Mouse (Mus musculus): ENCODE results near the gene Invs. TPM values are rescaled to one million over a fixed set of nuclear protein-coding genes. Genes with fewer than 3 reads are reported as not detected.

Gene Invs
- 7.1 TPM for polyA plus RNA-seq (2015; fragmentation: Illumina TruSeq; extraction: RNeasy Lipid Tissue Mini Kit (QIAGEN cat#74804); ENCODE audit: low read depth, low replicate concordance)

DNA sequence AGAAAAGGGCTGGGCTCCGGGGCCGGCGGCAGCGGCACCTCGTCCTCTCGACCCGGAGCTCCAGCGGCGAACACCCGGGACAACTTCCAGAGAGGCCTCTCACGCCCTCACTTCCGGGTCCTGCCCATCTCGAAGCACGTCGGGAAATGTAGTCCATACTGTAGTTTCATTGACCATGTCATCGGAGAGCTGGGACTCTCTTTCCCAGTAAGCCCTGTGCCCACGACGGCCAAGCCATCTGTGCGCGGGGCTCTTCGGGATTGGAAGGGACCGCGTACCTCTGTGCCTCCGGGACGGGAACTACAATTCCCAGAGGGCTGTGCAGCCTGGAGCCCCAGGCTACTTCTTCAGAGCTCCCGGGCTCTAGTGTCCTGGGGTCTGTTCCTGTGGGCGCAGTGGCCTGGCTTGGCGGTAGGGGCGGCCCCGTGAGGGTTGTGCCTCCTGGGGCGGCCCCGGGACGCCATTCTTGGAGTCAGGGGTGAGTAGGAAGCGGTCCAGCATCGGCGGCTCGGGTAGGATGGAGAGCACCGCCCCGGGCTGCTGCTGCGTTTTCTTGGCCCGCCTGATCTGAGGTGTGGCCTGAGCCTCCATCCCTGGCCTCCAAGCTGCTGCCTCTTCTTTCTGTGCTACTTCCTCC lies at the start of gene Invs, which contains the start of gene Erp44:
Gene Invs, plus strand, starts transcription at position 263 of the 637 bp plus-strand sequence.
Gene Erp44, minus strand, starts transcription at position 61 of the 637 bp plus-strand sequence.

GRCm38 (mm10) chr4:48472792-48473650 lies 193.5 kb downstream of the Invs start, which contains the start of gene Tex10:
Gene Tex10, minus strand, starts transcription at chr4:48473459.

Other genes starting within 250 kb of the Invs start
- gene Nr4a3, start 234.6 kb upstream of the Invs start, polyA plus RNA-seq (2015; fragmentation: Illumina TruSeq; extraction: RNeasy Lipid Tissue Mini Kit (QIAGEN cat#74804); ENCODE audit: low read depth, low replicate concordance) = 15.9 TPM
- 17.8 TPM for gene Stx17, start 154.8 kb upstream of the Invs start, polyA plus RNA-seq (2015; fragmentation: Illumina TruSeq; extraction: RNeasy Lipid Tissue Mini Kit (QIAGEN cat#74804); ENCODE audit: low read depth, low replicate concordance)
- gene Erp44, start 202 bp upstream of the Invs start, polyA plus RNA-seq (2015; fragmentation: Illumina TruSeq; extraction: RNeasy Lipid Tissue Mini Kit (QIAGEN cat#74804); ENCODE audit: low read depth, low replicate concordance) = 30.8 TPM
- 18.4 TPM for gene Tex10, start 193.7 kb downstream of the Invs start, polyA plus RNA-seq (2015; fragmentation: Illumina TruSeq; extraction: RNeasy Lipid Tissue Mini Kit (QIAGEN cat#74804); ENCODE audit: low read depth, low replicate concordance)

All from brain, adult 10 weeks (tissue).